Mouse (Mus musculus) heart, embryonic 15.5 days (tissue): ENCODE data around the gene Osbpl6. TPM values are rescaled to one million over a fixed set of nuclear protein-coding genes. Genes with fewer than 3 reads are reported as not detected.

ENCODE experiments used
- ATAC-seq: fragments of 200-750 bp; cut with Nextera tagmentation; replicated peaks from 2 replicates; pipeline ENCODE4 v1.8.0; 2017; ENCODE audit warnings: low read depth, moderate TSS enrichment; ENCODE audit not compliant: insufficient number of reproducible peaks, insufficient read depth, low FRiP score
- H3K27ac ChIP-seq: fragments of 300-500 bp; sonication (generic); 2 replicates; pipeline ENCODE4 v1.5.1; 2015; ENCODE audit warnings: mild to moderate bottlenecking, inconsistent platforms
- H3K27me3 ChIP-seq: fragments of 300-500 bp; sonication (generic); 2 replicates; pipeline ENCODE4 v1.6.1; 2015; ENCODE audit warnings: inconsistent platforms
- H3K36me3 ChIP-seq: fragments of 300-500 bp; sonication (generic); 2 replicates; pipeline ENCODE4 v1.6.1; 2015; ENCODE audit warnings: mild to moderate bottlenecking, inconsistent platforms
- H3K4me1 ChIP-seq: fragments of 300-500 bp; sonication (generic); replicated peaks from 2 replicates; pipeline ENCODE4 v1.6.1; 2015; ENCODE audit warnings: inconsistent platforms
- H3K4me2 ChIP-seq: fragments of 300-500 bp; sonication (generic); 2 replicates; pipeline ENCODE4 v1.6.1; 2015; ENCODE audit warnings: inconsistent platforms, mild to moderate bottlenecking, moderate library complexity
- H3K4me3 ChIP-seq: fragments of 300-500 bp; sonication (generic); 2 replicates; pipeline ENCODE4 v1.5.1; 2015; ENCODE audit warnings: mild to moderate bottlenecking, inconsistent platforms
- H3K9ac ChIP-seq: fragments of 300-500 bp; sonication (generic); 2 replicates; pipeline ENCODE4 v1.6.1; 2015; ENCODE audit warnings: mild to moderate bottlenecking, inconsistent platforms
- H3K9me3 ChIP-seq: fragments of 300-500 bp; sonication (generic); replicated peaks from 2 replicates; pipeline ENCODE4 v1.6.1; 2016; ENCODE audit warnings: inconsistent platforms
- WGBS: fragments of 180-500 bp; shearing (Covaris S2); methylation state at CpG from one replicate; pipeline ENCODE4 v1.1.7; 2015; ENCODE audit warnings: mixed read lengths; 5-methylcytosine and 5-hydroxymethylcytosine counted together
- polyA plus RNA-seq: library from polyadenylated mRNA; unstranded; fragments of >200 nt; fragmentation: Nextera tagmentation; extraction: Ambion mirVana; gene quantifications from 2 replicates; pipeline ENCODE4 v1.2.1, GENCODE M21; 2015

The Osbpl6 gene
- polyA plus RNA-seq, 1 experiment from 2014 or later, result 3.9 TPM

- Histone ChIP-seq H3K9me3 (no peaks in the 10 kb centered on the region), H3K36me3 (no peaks in the 10 kb centered on the region), H3K4me2 (no peak overlapping the region), H3K4me3 (no peak overlapping the region), H3K27me3 (no peaks in the 10 kb centered on the region), H3K4me1 (no peaks in the 10 kb centered on the region), H3K27ac (no peak overlapping the region), H3K9ac (no peak overlapping the region)
- no peak for ATAC-seq
- 73% methylated on average over 2 of the region's 2 CpGs for WGBS
Observed at GRCm38 (mm10) chr2:76504989-76505388, 98.7 kb downstream of the Osbpl6 start.

GRCm38 (mm10) chr2:76511281-76511721 lies 105.0 kb downstream of the Osbpl6 start:
- Histone ChIP-seq H3K9me3 (no peaks in the 10 kb centered on the region), H3K4me2 (no peak overlapping the region), H3K36me3 (no peaks in the 10 kb centered on the region), H3K27me3 (no peaks in the 10 kb centered on the region), H3K9ac (no peak overlapping the region), H3K4me1 (no peaks in the 10 kb centered on the region), H3K27ac (no peak overlapping the region), H3K4me3 (no peak overlapping the region)
- 74% methylated on average over 8 of the region's 8 CpGs for WGBS
- ATAC-seq, result no peak; the same call in 1 of the 2 replicates

- H3K4me1 ChIP-seq, result no peaks in the 10 kb centered on the region
- H3K4me3 ChIP-seq, result no peak overlapping the region
- no peaks in the 10 kb centered on the region for H3K9me3 ChIP-seq
- H3K9ac ChIP-seq, result no peak overlapping the region
- ATAC-seq, result no peak
- WGBS, result 82% methylated on average over 6 of the region's 6 CpGs
- H3K36me3 ChIP-seq, result no peaks in the 10 kb centered on the region
- no peaks in the 10 kb centered on the region for H3K27me3 ChIP-seq
- no peak overlapping the region for H3K27ac ChIP-seq
- H3K4me2 ChIP-seq, result no peak overlapping the region
Observed at GRCm38 (mm10) chr2:76512133-76512532, 105.8 kb downstream of the Osbpl6 start.

GRCm38 (mm10) chr2:76512888-76513287 lies 106.6 kb downstream of the Osbpl6 start:
- Histone ChIP-seq H3K9me3 (no peaks in the 10 kb centered on the region), H3K4me2 (no peak overlapping the region), H3K4me1 (no peaks in the 10 kb centered on the region), H3K9ac (no peak overlapping the region), H3K4me3 (no peak overlapping the region), H3K27me3 (no peaks in the 10 kb centered on the region), H3K27ac (no peak overlapping the region), H3K36me3 (no peaks in the 10 kb centered on the region)
- 70% methylated on average over 6 of the region's 6 CpGs for WGBS
- no peak for ATAC-seq

- H3K36me3 ChIP-seq, result no peaks in the 10 kb centered on the region
- no peaks in the 10 kb centered on the region for H3K9me3 ChIP-seq
- no peak overlapping the region for H3K9ac ChIP-seq
- WGBS, result 57% methylated on average over 3 of the region's 3 CpGs
- H3K4me3 ChIP-seq, result no peak overlapping the region
- no peak overlapping the region for H3K4me2 ChIP-seq
- H3K27me3 ChIP-seq, result no peaks in the 10 kb centered on the region
- no peak overlapping the region for H3K27ac ChIP-seq
- no peaks in the 10 kb centered on the region for H3K4me1 ChIP-seq
- ATAC-seq, result no peak
Observed at GRCm38 (mm10) chr2:76513296-76513695, 107.0 kb downstream of the Osbpl6 start.

- Histone ChIP-seq H3K4me2 (no peak overlapping the region), H3K4me3 (no peak overlapping the region), H3K27me3 (no peaks in the 10 kb centered on the region), H3K9me3 (no peaks in the 10 kb centered on the region), H3K4me1 (no peaks in the 10 kb centered on the region), H3K36me3 (no peaks in the 10 kb centered on the region), H3K27ac (no peak overlapping the region), H3K9ac (no peak overlapping the region)
- no peak for ATAC-seq
- 89% methylated on average over 14 of the region's 14 CpGs for WGBS
Observed at GRCm38 (mm10) chr2:76517471-76517870, 111.2 kb downstream of the Osbpl6 start.

GRCm38 (mm10) chr2:76518407-76519063 lies 112.2 kb downstream of the Osbpl6 start:
- Histone ChIP-seq H3K36me3 (no peaks in the 10 kb centered on the region), H3K27me3 (no peaks in the 10 kb centered on the region), H3K9ac (no peak overlapping the region), H3K9me3 (no peaks in the 10 kb centered on the region), H3K27ac (no peak overlapping the region), H3K4me2 (no peak overlapping the region), H3K4me3 (no peak overlapping the region), H3K4me1 (no peaks in the 10 kb centered on the region)
- 85% methylated on average over 5 of the region's 5 CpGs for WGBS
- no peak for ATAC-seq

- no peaks in the 10 kb centered on the region for H3K27me3 ChIP-seq
- H3K36me3 ChIP-seq, result no peaks in the 10 kb centered on the region
- no peaks in the 10 kb centered on the region for H3K9me3 ChIP-seq
- no peaks in the 10 kb centered on the region for H3K4me1 ChIP-seq
- H3K27ac ChIP-seq, result no peak overlapping the region
- H3K4me2 ChIP-seq, result no peak overlapping the region
- WGBS, result 74% methylated on average over 6 of the region's 6 CpGs
- H3K4me3 ChIP-seq, result no peak overlapping the region
- no peak for ATAC-seq
- no peak overlapping the region for H3K9ac ChIP-seq
Observed at GRCm38 (mm10) chr2:76521585-76521984, 115.3 kb downstream of the Osbpl6 start.

- H3K4me1 ChIP-seq, result no peaks in the 10 kb centered on the region
- H3K27ac ChIP-seq, result no peak overlapping the region
- H3K36me3 ChIP-seq, result no peaks in the 10 kb centered on the region
- no peak for ATAC-seq
- H3K4me2 ChIP-seq, result no peak overlapping the region
- WGBS, result 70% methylated on average over 5 of the region's 5 CpGs
- no peak overlapping the region for H3K9ac ChIP-seq
- no peak overlapping the region for H3K4me3 ChIP-seq
- H3K9me3 ChIP-seq, result no peaks in the 10 kb centered on the region
- H3K27me3 ChIP-seq, result no peaks in the 10 kb centered on the region
Observed at GRCm38 (mm10) chr2:76524451-76524850, 118.1 kb downstream of the Osbpl6 start.

GRCm38 (mm10) chr2:76525645-76526044 lies 119.3 kb downstream of the Osbpl6 start:
- Histone ChIP-seq H3K4me2 (no peak overlapping the region), H3K4me3 (no peak overlapping the region), H3K36me3 (no peaks in the 10 kb centered on the region), H3K27ac (no peak overlapping the region), H3K9me3 (no peaks in the 10 kb centered on the region), H3K27me3 (no peaks in the 10 kb centered on the region), H3K9ac (no peak overlapping the region), H3K4me1 (no peaks in the 10 kb centered on the region)
- 72% methylated on average over 3 of the region's 3 CpGs for WGBS
- ATAC-seq, result no peak

GRCm38 (mm10) chr2:76532490-76533126 lies 126.3 kb downstream of the Osbpl6 start:
- H3K36me3 ChIP-seq, result no peaks in the 10 kb centered on the region
- H3K27me3 ChIP-seq, result no peaks in the 10 kb centered on the region
- no peak overlapping the region for H3K4me2 ChIP-seq
- H3K4me1 ChIP-seq, result no peaks in the 10 kb centered on the region
- no peak for ATAC-seq
- H3K27ac ChIP-seq, result no peak overlapping the region
- 80% methylated on average over 14 of the region's 14 CpGs for WGBS
- no peak overlapping the region for H3K9ac ChIP-seq
- H3K4me3 ChIP-seq, result no peak overlapping the region
- H3K9me3 ChIP-seq, result no peaks in the 10 kb centered on the region

GRCm38 (mm10) chr2:76534932-76535331 lies 128.6 kb downstream of the Osbpl6 start:
- no peaks in the 10 kb centered on the region for H3K36me3 ChIP-seq
- H3K4me3 ChIP-seq, result no peak overlapping the region
- no peaks in the 10 kb centered on the region for H3K9me3 ChIP-seq
- H3K4me1 ChIP-seq, result peaks cover 6% of the 10 kb centered on the region
- no peak overlapping the region for H3K9ac ChIP-seq
- 80% methylated on average over 7 of the region's 7 CpGs for WGBS
- H3K27me3 ChIP-seq, result no peaks in the 10 kb centered on the region
- H3K27ac ChIP-seq, result no peak overlapping the region
- H3K4me2 ChIP-seq, result no peak overlapping the region
- ATAC-seq, result no peak
